Mouse (Mus musculus): ENCODE measurements at regions not wholly inside any gene's neighbourhood (a gene's known extent, or its start where the extent isn't known, plus 50 kb on each side); places are given as distances from the start of the nearest gene placed in this dataset.

- TF ChIP-seq MAFK (IDR thresholded peaks at IDR 0.05; ENCODE audit: insufficient replicate concordance, low read length) (no peak), TCF12 (IDR thresholded peaks at IDR 0.05; ENCODE audit: low read depth, low read length) (no peak), PAX5 (IDR thresholded peaks at IDR 0.05; ENCODE audit: low read length) (no peak), RAD21 (IDR thresholded peaks at IDR 0.05; ENCODE audit: low read depth, low read length) (no peak), POLR2A (IDR thresholded peaks at IDR 0.05; ENCODE audit: low read depth, low read length) (no peak), GABPA (IDR thresholded peaks at IDR 0.05; ENCODE audit: insufficient replicate concordance, low read depth, low read length) (no peak), SIN3A (IDR thresholded peaks at IDR 0.05; ENCODE audit: low read length) (no peak), ZNF384 (IDR thresholded peaks at IDR 0.05; ENCODE audit: low read depth, low read length) (no peak), CTCF (conservative IDR thresholded peaks at IDR 0.05 in 1 of 2, IDR thresholded peaks at IDR 0.05 in 1 of 2; ENCODE audit: low read depth in 2 of 2, low read length in 2 of 2) (no peak), HCFC1 (IDR thresholded peaks at IDR 0.05; ENCODE audit: low read depth, low read length) (no peak), SMC3 (IDR thresholded peaks at IDR 0.05; ENCODE audit: low read depth, low read length) (no peak), NELFE (IDR thresholded peaks at IDR 0.05; ENCODE audit: low read depth, low read length) (no peak)
These were observed 419.8 kb upstream of the Id2 start for GRCm38 (mm10) chr12:25516738-25517137.
